Mouse (Mus musculus) stomach, postnatal 0 days (tissue): Measurements from ENCODE around the gene Sult5a1.

ENCODE experiments used
- CTCF ChIP-seq: IDR thresholded peaks from 2 replicates; pipeline ENCODE4 v1.5.1; 2016; ENCODE audit warnings: antibody characterized with exemption, low read depth, mild to moderate bottlenecking, moderate library complexity
- EP300 ChIP-seq: optimal IDR thresholded peaks from 2 replicates; pipeline ENCODE3; 2016; ENCODE audit warnings: antibody characterized with exemption

DNA sequence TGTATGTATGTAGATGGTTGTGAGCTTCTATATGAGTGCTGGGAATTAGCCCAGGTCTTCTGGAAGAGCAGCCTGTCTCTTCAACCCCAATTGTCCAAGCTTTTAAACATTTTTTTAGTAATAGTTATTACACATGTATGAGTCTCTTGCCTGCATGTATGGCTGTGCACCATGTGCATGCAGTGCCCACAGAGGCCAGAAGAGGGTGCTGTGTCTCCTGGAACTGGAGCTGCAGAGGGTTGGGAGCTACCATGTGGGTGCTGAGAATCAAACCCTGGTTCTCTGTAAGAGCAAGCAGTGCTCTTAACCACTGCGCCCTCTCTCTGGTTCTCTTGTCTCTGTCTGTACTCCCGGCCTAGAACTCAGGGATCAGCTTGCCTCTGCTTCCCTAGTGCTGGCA lies 25.2 kb downstream of the Sult5a1 start:
- TF ChIP-seq CTCF (peak; percentile 42), EP300 (no peak)
